35 mouse cellular contexts compared by ENCODE assay signal in the genomic region with DNA sequence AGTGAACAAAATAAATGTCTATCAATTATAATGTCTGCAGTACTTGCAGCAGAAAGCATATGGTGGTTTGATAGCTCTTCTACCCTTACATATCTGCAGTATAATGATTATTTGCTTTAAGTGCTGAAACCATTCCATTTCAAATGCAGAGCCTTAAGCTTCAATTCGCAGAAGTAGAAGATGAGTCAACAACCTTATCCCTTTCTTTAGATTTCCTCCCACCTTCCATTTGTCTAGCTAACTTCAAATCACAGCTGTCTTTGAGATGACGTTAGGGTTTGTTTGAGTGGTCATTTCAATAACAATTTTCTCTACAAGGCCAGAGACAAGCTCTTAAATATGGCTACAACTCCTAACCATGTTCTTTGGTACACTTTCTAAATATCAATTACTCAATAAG. TPM values are rescaled to one million over a fixed set of nuclear protein-coding genes. Genes with fewer than 3 reads are reported as not detected.
"Had no signal": no experiment of that assay in that cellular context is flagged by ENCODE, and none has a peak within 500 bp of the region (broad histone marks: within the 10 kb centered on the region; RNA-seq: fewer than 3 reads in every experiment).

No protein-coding gene starts in this region.

- H3K27ac ChIP-seq: heart, embryonic 10.5 days; heart, embryonic 13.5 days; heart, embryonic 15.5 days; hindbrain, embryonic 10.5 days; hindbrain, embryonic 12.5 days; hindbrain, embryonic 13.5 days; hindbrain, embryonic 14.5 days; hindbrain, embryonic 15.5 days; hindbrain, postnatal 0 days; intestine, embryonic 15.5 days; kidney, embryonic 15.5 days; kidney, postnatal 0 days; layer of hippocampus, adult 2 months had no signal

- H3K4me3 ChIP-seq: heart, embryonic 10.5 days; heart, embryonic 12.5 days; heart, embryonic 13.5 days; heart, embryonic 15.5 days; hindbrain, embryonic 10.5 days; hindbrain, embryonic 12.5 days; hindbrain, embryonic 13.5 days; hindbrain, embryonic 15.5 days; intestine, embryonic 15.5 days; kidney, embryonic 15.5 days; layer of hippocampus, adult 2 months had no signal

- ATAC-seq: hindbrain, embryonic 16.5 days; hindbrain, postnatal 0 days; inflammation-experienced regulatory T-cells, adult 6 months; intestine, embryonic 15.5 days; intestine, embryonic 16.5 days; intestine, postnatal 0 days had no signal

- DNase-seq: heart, postnatal 10 days; heart, postnatal 14 days; heart, postnatal 36 days; heart, postnatal 4 days; kidney, adult 11 months; kidney, adult 18-20 months; kidney, adult 2 months; kidney, adult 8-10 months; kidney, adult 9 months; kidney, postnatal 10 days; kidney, postnatal 14 days; kidney, postnatal 25 days; kidney, postnatal 36 days; kidney, postnatal 4 days; layer of hippocampus, adult 9-11 months; layer of hippocampus, postnatal 36 days had no signal

RNA-seq across cellular contexts. Expression of gene Mlip, which starts 47.4 kb away (rescaled TPM):
- total RNA-seq: hematopoietic stem cell, adult 5-6 weeks had no signal
